Mouse (Mus musculus) lung, postnatal 25 days (tissue): ENCODE data around the gene 2410137M14Rik.
"Not testable (repeated sequence)": the region's sequence is repeated elsewhere in the genome, so short reads cannot be mapped to it uniquely, and the experiment has no call there.

Experiments used
- DNase-seq: peaks from one replicate; pipeline ENCODE4 v3.0.0; 2022; ENCODE audit warnings: low spot score

Gene 2410137M14Rik

GRCm38 (mm10) chr17:36993770-36994325 is 12.8 kb upstream of the 2410137M14Rik start:
- no peak for DNase-seq

- DNase-seq, result no peak
These were observed 11.5 kb upstream of the 2410137M14Rik start for GRCm38 (mm10) chr17:36992336-36993104.

GRCm38 (mm10) chr17:36990630-36991029 is 9.6 kb upstream of the 2410137M14Rik start:
- DNase-seq, result not testable (repeated sequence)

- no peak for DNase-seq
These were observed 8.4 kb upstream of the 2410137M14Rik start, which contains the start of gene H2-M5 for GRCm38 (mm10) chr17:36989437-36989836. Gene H2-M5, minus strand, starts transcription at chr17:36989537.

- no peak for DNase-seq
These were observed 7.4 kb upstream of the 2410137M14Rik start for GRCm38 (mm10) chr17:36988475-36988874.

GRCm38 (mm10) chr17:36982253-36983155 is 1.5 kb upstream of the 2410137M14Rik start:
- DNase-seq, result peak; percentile 29

- DNase-seq, result no peak
These were observed 808 bp upstream of the 2410137M14Rik start for GRCm38 (mm10) chr17:36981845-36982244.

GRCm38 (mm10) chr17:36973271-36973787 is 7.7 kb downstream of the 2410137M14Rik start:
- no peak for DNase-seq

- no peak for DNase-seq
These were observed 8.2 kb downstream of the 2410137M14Rik start for GRCm38 (mm10) chr17:36972791-36973190.

- DNase-seq, result no peak
These were observed 9.7 kb downstream of the 2410137M14Rik start for GRCm38 (mm10) chr17:36971172-36971850.

- no peak for DNase-seq
These were observed 10.6 kb downstream of the 2410137M14Rik start for GRCm38 (mm10) chr17:36970316-36970890.

- DNase-seq, result no peak
These were observed 14.2 kb downstream of the 2410137M14Rik start for GRCm38 (mm10) chr17:36966875-36967274.

- DNase-seq, result no peak
These were observed 19.9 kb downstream of the 2410137M14Rik start for GRCm38 (mm10) chr17:36961125-36961524.

- no peak for DNase-seq
These were observed 22.2 kb downstream of the 2410137M14Rik start for GRCm38 (mm10) chr17:36958884-36959283.

GRCm38 (mm10) chr17:36957999-36958743 is 22.9 kb downstream of the 2410137M14Rik start, which contains the start of the genes Znrd1 and Znrd1as:
Gene Znrd1, minus strand, starts transcription at chr17:36958559.
Gene Znrd1as, plus strand, starts transcription at chr17:36958592.
- peak; percentile 95 for DNase-seq

GRCm38 (mm10) chr17:36953062-36953461 is 28.0 kb downstream of the 2410137M14Rik start:
- no peak for DNase-seq

GRCm38 (mm10) chr17:36952631-36953030 is 28.4 kb downstream of the 2410137M14Rik start:
- no peak for DNase-seq

- DNase-seq, result peak; percentile 97
These were observed 29.8 kb downstream of the 2410137M14Rik start, which contains the start of gene Ppp1r11 for GRCm38 (mm10) chr17:36950981-36951947. Gene Ppp1r11, minus strand, starts transcription at chr17:36951741.

- no peak for DNase-seq
These were observed 31.8 kb downstream of the 2410137M14Rik start for GRCm38 (mm10) chr17:36949265-36949664.
